Mouse (Mus musculus): Measurements from ENCODE around the gene Ddr2. TPM values are rescaled to one million over a fixed set of nuclear protein-coding genes. Genes with fewer than 3 reads are reported as not detected.

Gene Ddr2
- total and polyA plus RNA-seq, 3 experiments = 0.17 to 0.37 (median 0.30) TPM

DNA sequence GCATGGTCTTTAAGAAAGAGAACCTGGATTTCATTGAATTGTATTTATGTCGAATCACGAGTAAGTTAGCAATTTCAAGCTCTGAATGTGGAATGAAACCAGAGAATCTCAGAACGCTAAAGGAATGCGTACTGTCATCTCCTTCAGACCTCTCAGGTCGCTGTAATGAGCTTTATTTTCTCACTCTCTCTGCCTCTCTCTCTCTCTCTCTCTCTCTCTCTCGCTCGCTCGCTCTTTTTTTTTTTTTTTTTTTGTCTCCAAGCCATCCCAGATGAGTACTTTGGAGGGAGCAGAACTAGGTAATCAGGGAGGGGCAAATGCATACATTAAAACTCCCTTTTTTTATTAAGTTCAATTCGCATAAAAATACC is 141.1 kb downstream of the Ddr2 start:
- TF ChIP-seq CHD2 (IDR thresholded peaks at IDR 0.05; ENCODE audit: low read length) (no peak), MEF2A (IDR thresholded peaks at IDR 0.05; ENCODE audit: borderline replicate concordance, low read depth, low read length) (no peak), ZKSCAN1 (IDR thresholded peaks at IDR 0.05; ENCODE audit: borderline replicate concordance, low read depth, low read length) (no peak), USF1 (IDR thresholded peaks at IDR 0.05; ENCODE audit: low read depth, low read length) (no peak), SMC3 (IDR thresholded peaks at IDR 0.05; ENCODE audit: low read depth, low read length) (no peak), ZNF384 (IDR thresholded peaks at IDR 0.05; ENCODE audit: low read depth, low read length) (peak; percentile 46; the same call in 1 of the 2 replicates)

DNA sequence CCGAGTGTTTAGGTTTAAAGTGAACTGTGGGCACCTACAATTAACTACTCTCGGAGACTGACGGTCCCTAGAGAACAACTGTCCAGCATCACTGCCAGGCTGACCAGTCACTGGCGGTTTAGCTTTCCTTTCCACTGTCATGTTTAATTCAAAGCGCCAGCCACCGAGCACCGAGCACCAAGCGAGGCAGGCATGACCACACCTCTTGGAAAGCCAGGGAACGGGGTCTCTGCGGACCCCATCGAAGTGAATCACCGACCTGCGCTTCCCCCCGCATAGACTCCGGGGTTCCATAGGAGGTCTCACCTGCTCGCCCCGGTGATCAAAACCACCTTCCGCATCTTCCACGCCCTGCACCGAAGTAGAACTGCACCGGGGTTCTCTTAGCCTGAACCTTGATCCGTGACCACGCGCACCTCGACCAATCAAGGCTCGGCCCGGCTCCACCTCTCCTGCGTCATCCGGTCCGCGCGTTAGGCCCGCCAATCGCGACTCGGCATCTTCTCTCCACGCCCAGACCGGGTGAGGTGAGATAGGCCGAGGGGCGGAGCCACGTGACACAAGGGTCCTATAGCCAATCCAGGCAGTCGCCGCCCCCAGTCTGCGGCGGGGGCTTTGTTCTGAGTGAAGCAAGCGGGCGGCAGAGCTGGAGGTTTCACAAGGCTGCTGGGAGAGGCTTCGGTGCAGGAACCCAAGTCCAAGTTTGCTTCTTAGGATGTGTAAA is 141.6 kb downstream of the Ddr2 start, which contains the start of gene Hsd17b7:
Gene Hsd17b7 (minus strand): TSS at position 450 of the 724 bp plus-strand sequence.
- Histone ChIP-seq H3K36me3 (replicated peaks in 1 of 2; ENCODE audit: control insufficient read depth in 1 of 2, insufficient read depth in 1 of 2, low read length in 1 of 2) (peaks cover 6 to 34% of the 10 kb centered on the region in 2 experiments), H3K4me1 (ENCODE audit: control insufficient read depth in 1 of 2, insufficient read depth in 2 of 2) (peaks cover 0 to 39% of the 10 kb centered on the region in 2 experiments; a peak in 2 of 4 replicates), H3K9me3 (replicated peaks; ENCODE audit: low read length) (no peaks in the 10 kb centered on the region), H3K4me2 (ENCODE audit: insufficient read depth, low read depth, poor library complexity, severe bottlenecking) (peak within 1 kb of the TSS; percentile 97), H3K27ac (ENCODE audit: insufficient read depth, low read depth) (no peak within 1 kb of the TSS), H3K4me3 (replicated peaks in 1 of 3; ENCODE audit: low read depth in 2 of 3, low read length in 2 of 3, poor library complexity in 1 of 3) (peak within 1 kb of the TSS; percentile 65 to 75 (median 69)), H3K9ac (ENCODE audit: insufficient read depth, low read depth) (peak within 1 kb of the TSS; percentile 83), H3K79me2 (replicated peaks; ENCODE audit: control insufficient read depth, extremely low read depth, insufficient read depth, poor library complexity, severe bottlenecking) (no peaks in the 10 kb centered on the region), H3K27me3 (replicated peaks) (no peaks in the 10 kb centered on the region)
- peak; percentile 99 for DNase-seq (ENCODE audit: extremely low read depth)
- dilution Hi-C loops (cut with MboI; ENCODE audit: extremely low pct_ligation_motif_present, extremely low pct_unique_long_range_greater_than_20kb, low sequenced_read_pairs) = no loop called here
- in situ Hi-C loops (cut with MboI; ENCODE audit: low pct_ligation_motif_present, low pct_unique_long_range_greater_than_20kb, low sequenced_read_pairs) = no loop called here
- TF ChIP-seq POLR2AphosphoS2 (IDR thresholded peaks at IDR 0.05; ENCODE audit: low read depth, low read length) (peak; percentile 92), RAD21 (IDR thresholded peaks at IDR 0.05; ENCODE audit: low read depth, low read length) (no peak), KAT2A (IDR thresholded peaks at IDR 0.05; ENCODE audit: insufficient replicate concordance, low read length) (0 out of 2 replicates have a peak, but pooled peaks have one; percentile 69), MEF2A (IDR thresholded peaks at IDR 0.05; ENCODE audit: borderline replicate concordance, low read depth, low read length) (no peak), TBP (conservative IDR thresholded peaks at IDR 0.05; ENCODE audit: low read depth, low read length) (peak; percentile 94), ELF1 (IDR thresholded peaks at IDR 0.05; ENCODE audit: low read depth, low read length) (peak; percentile 71), TCF12 (IDR thresholded peaks at IDR 0.05; ENCODE audit: low read depth, low read length) (peak; percentile 97), UBTF (IDR thresholded peaks at IDR 0.05; ENCODE audit: low read depth, low read length) (no peak), NRF1 (IDR thresholded peaks at IDR 0.05; ENCODE audit: low read depth, low read length) (peak; percentile 45), MYC (IDR thresholded peaks at IDR 0.05; ENCODE audit: low read depth, low read length) (peak; percentile 40; the same call in 1 of the 2 replicates), EP300 (IDR thresholded peaks at IDR 0.05; ENCODE audit: low read length) (no peak), ZNF384 (IDR thresholded peaks at IDR 0.05; ENCODE audit: low read depth, low read length) (no peak), CHD1 (IDR thresholded peaks at IDR 0.05; ENCODE audit: low read depth, low read length) (no peak), MAFK (IDR thresholded peaks at IDR 0.05; ENCODE audit: insufficient replicate concordance, low read length) (no peak), MXI1 (IDR thresholded peaks at IDR 0.05; ENCODE audit: low read depth, low read length) (peak; percentile 83), MAZ (IDR thresholded peaks at IDR 0.05; ENCODE audit: low read depth, low read length) (peak; percentile 95), USF2 (conservative IDR thresholded peaks at IDR 0.05; ENCODE audit: low read depth, low read length) (peak; percentile 85), POLR2A (IDR thresholded peaks at IDR 0.05; ENCODE audit: low read depth, low read length) (peak; percentile 97), SIN3A (IDR thresholded peaks at IDR 0.05; ENCODE audit: low read length) (peak; percentile 74), NELFE (IDR thresholded peaks at IDR 0.05; ENCODE audit: low read depth, low read length) (peak; percentile 95), BHLHE40 (IDR thresholded peaks at IDR 0.05; ENCODE audit: low read depth, low read length) (peak; percentile 67), ZMIZ1 (IDR thresholded peaks at IDR 0.05; ENCODE audit: low read depth, low read length) (peak; percentile 94), E2F4 (IDR thresholded peaks at IDR 0.05; ENCODE audit: insufficient replicate concordance, low read depth, low read length) (0 out of 2 replicates have a peak, but pooled peaks have one; percentile 35), IRF4 (IDR thresholded peaks at IDR 0.05; ENCODE audit: low read depth, low read length) (0 out of 2 replicates have a peak, but pooled peaks have one; percentile 28), MAX (IDR thresholded peaks at IDR 0.05; ENCODE audit: low read length) (peak; percentile 98), USF1 (IDR thresholded peaks at IDR 0.05; ENCODE audit: low read depth, low read length) (peak; percentile 93), JUN (IDR thresholded peaks at IDR 0.05; ENCODE audit: insufficient read depth, low read depth, low read length) (no peak), HCFC1 (IDR thresholded peaks at IDR 0.05; ENCODE audit: low read depth, low read length) (peak; percentile 48)

More for the DNA sequence above, 141.1 kb downstream of the Ddr2 start:
- in situ Hi-C loops (cut with MboI; ENCODE audit: low pct_ligation_motif_present, low pct_unique_long_range_greater_than_20kb, low sequenced_read_pairs) (no loop called here), dilution Hi-C loops (cut with MboI; ENCODE audit: extremely low pct_ligation_motif_present, extremely low pct_unique_long_range_greater_than_20kb, low sequenced_read_pairs) (no loop called here)
- H3K4me2 ChIP-seq (ENCODE audit: insufficient read depth, low read depth, poor library complexity, severe bottlenecking) = peak overlapping the region; percentile 97
- peak overlapping the region; percentile 83 for H3K9ac ChIP-seq (ENCODE audit: insufficient read depth, low read depth)
- peak overlapping the region; percentile 62 to 69 (median 65) for H3K4me3 ChIP-seq (replicated peaks in 1 of 3; ENCODE audit: low read depth in 2 of 3, low read length in 2 of 3, poor library complexity in 1 of 3)
- H3K4me1 ChIP-seq (ENCODE audit: control insufficient read depth in 1 of 2, insufficient read depth in 2 of 2) = peaks cover 0 to 39% of the 10 kb centered on the region in 2 experiments; a peak in 2 of 4 replicates
- H3K79me2 ChIP-seq (replicated peaks; ENCODE audit: control insufficient read depth, extremely low read depth, insufficient read depth, poor library complexity, severe bottlenecking) = no peaks in the 10 kb centered on the region
- H3K9me3 ChIP-seq (replicated peaks; ENCODE audit: low read length) = no peaks in the 10 kb centered on the region
- DNase-seq (ENCODE audit: extremely low read depth) = no peak
- H3K27ac ChIP-seq (ENCODE audit: insufficient read depth, low read depth) = no peak overlapping the region
- peaks cover 4 to 28% of the 10 kb centered on the region in 2 experiments for H3K36me3 ChIP-seq (replicated peaks in 1 of 2; ENCODE audit: control insufficient read depth in 1 of 2, insufficient read depth in 1 of 2, low read length in 1 of 2)
- no peaks in the 10 kb centered on the region for H3K27me3 ChIP-seq (replicated peaks)

Data from CH12.LX (cell line).